Mouse (Mus musculus) kidney, postnatal 4 days (tissue): ENCODE measurements around the gene Ampd2.

Experiments used
- DNase-seq, 2 experiments: peaks; one replicate each; pipeline ENCODE4 v3.0.0; 2021; ENCODE audit warnings: mixed read lengths in 2 of 2

Gene Ampd2

GRCm38 (mm10) chr3:108086470-108086979, at the start of gene Ampd2:
Gene Ampd2, minus strand, starts transcription at chr3:108086651.
- DNase-seq, result peak; percentile 93 to 94

GRCm38 (mm10) chr3:108134701-108135100, 48.2 kb upstream of the Ampd2 start:
- DNase-seq, result no peak

DNA sequence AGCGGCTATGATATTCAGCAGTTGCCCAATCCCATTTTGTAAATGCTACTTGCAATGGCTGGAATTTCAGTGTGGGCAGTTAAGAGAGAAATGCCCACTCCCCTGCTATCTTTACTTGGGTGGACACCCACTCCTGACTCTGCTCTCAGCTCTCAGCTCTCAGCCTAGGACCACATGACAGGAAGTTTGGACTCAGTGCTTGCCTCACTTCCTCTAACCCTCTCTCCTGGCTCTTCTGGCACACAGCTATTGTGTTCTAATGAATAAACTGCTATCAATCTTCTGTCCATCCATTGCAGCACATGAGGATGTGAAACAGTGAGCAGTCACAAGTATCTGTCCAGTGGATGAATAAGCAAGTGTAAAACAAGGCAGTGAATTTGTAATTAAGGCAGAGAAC, 46.0 kb upstream of the Ampd2 start:
- DNase-seq, result no peak

- no peak for DNase-seq
Measured at GRCm38 (mm10) chr3:108131821-108132220, 45.4 kb upstream of the Ampd2 start.

DNA sequence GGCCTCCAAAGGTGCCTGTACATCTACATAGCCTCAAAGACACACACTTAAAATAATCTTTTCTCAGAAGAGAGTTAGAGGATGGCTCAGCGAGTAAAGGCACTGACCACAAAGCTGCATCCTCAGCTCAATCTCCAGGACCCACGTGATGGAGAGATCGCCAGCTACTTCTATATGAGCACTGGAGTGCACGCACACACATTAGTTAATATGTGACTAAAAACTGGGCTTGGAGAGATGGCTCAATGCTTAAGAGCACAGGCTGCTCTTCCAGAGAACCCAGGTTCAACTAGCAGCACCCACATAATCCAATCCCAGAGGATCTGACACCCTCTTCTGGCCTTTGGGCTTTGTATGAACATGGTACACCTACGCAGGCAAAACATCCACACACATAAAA, 44.8 kb upstream of the Ampd2 start:
- no peak for DNase-seq

DNA sequence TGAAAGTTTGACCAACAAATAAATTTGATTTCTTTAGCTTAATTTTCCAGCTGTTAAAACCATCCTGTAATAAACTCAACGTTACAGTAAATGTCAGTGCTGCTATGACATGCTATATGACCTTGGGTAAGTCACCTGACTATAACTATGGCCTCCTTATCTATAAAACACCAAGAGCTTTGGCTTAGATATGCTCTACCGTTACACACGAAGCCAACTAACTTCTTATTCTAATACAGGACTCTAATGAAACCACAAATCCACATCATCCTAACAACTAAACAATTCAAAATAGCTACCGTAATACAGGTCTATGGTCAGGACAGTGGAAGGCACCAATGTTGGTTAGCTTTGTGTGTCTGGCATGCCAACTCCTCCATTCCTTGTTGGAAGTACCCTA, 43.4 kb upstream of the Ampd2 start:
- DNase-seq, result no peak

DNA sequence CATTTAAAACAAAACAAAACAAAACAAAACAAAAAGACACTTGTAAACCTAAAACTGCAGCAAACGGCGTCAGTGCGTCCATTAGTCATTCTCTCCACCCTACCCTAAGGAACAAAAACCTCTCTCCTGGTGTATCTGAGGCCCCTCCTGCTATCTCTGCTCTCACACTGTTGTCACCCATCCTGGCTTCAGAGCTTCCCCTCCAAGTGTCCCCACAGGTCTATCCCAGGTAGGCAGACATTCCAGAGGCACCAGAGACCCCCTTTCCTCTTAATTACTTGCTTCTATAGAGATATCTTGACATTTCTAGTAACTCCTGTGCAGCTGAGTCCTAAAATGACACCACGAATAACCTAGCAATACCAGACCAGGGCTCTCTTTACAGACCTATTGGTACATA, 42.9 kb upstream of the Ampd2 start:
- no peak for DNase-seq

DNA sequence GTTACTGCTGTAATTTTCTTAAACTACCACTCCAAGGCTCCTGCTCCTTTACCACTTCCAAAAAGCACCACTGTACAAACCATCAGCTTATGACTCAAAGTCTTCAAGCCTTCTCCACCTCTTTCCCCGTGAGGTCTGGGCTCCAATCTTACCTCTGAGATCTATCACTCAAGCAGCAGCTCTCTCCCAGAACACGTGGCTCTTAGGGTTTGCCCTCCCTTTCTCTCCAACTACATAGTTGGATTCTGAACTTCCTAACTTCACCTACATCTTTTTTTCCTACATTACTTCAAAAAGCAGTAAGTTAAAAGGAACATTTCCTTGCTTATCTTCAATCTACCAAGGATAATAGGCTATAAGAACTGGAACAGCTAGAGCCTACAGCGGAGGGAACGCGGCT, 42.1 kb upstream of the Ampd2 start:
- DNase-seq, result no peak

DNA sequence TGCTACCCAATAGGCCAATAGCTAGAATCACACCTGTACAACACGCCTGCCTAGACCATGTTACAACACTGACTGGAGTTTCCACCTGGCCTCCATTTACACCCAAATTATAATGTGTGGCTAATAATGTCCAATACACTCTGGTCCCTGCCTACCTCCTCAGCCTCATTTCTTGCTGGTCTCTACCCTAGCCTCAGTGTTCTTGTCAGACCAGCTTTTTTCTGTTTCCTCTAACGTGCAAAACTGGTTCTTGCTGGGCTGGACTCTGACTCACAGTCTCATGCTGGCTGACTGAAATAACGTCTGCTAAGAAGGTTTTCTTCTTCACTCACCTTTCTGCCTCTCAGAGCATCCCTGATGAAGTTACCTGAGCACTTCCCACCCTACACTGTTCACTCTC, 39.9 kb upstream of the Ampd2 start:
- no peak for DNase-seq

- no peak for DNase-seq
Measured at GRCm38 (mm10) chr3:108124131-108124530, 37.7 kb upstream of the Ampd2 start.

DNA sequence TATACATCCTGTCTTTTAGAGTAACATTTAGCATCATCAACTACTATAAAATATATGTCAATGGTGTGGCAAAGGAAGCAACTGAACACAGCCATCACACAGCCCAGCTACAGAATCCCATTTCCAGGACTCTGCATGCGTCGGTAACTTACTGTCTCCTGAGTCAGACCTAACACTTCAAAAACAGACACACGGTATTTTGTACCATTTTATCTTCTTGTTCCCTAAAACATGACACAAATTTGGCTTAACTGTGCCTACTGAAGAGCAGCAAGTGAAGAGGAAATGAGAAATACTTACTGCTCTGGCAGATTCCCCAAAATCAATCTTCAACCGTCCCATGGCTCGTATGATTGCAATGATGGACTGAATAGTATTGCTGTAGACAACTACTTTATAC, 36.8 kb upstream of the Ampd2 start:
- no peak for DNase-seq

DNA sequence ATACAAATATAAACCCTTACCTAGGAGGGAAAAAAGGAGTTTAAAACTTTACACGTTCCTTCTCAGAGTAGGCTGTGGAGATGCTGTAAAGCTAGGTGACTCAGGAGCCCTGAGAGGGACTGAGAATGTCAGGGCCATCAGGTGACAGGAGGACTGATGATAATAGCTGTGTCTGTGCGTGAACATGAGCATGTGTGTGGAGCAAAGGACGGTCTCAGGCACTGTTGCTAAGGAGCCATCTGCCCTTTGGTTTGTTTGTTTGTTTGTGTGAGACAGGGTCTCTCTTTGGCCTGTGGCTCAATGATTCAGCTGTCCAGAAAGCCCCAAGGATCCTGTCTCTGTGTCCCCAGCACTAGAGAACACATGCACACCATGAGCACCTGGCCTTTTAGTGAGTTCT, 34.6 kb upstream of the Ampd2 start:
- DNase-seq, result no peak

GRCm38 (mm10) chr3:108117465-108117864, 31.0 kb upstream of the Ampd2 start:
- no peak for DNase-seq

DNA sequence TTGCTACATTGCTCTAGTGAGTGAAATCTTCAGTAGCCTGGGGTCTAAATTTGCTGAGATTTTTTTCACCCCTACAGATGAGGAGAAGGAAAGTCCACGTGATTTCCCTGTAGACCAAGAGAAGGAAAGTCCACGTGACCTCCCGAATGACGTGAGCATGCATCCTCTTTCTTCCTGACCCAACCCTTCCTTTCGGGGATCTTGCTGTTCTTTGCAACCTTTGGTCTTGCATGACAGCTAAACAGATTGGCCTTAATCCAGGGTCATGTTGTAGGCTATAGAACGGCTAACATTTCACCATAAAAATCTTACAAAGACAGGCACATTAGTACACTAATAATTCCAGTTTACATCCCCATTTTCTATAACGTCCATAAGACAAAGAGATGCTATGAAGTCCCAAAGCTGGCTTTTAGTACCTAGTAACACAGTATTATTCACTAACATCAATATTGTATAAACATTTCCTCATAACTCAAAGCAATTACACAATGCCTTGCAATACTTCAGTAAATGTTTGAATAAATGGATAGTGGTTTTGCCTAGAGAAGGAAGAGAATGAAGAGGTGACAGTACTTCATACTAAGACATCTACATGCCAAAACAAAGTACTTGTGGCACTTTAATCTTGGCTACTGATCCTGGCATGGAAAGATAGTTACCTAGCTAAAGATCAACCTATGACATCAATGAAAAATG, 27.3 kb upstream of the Ampd2 start:
- DNase-seq, result no peak

DNA sequence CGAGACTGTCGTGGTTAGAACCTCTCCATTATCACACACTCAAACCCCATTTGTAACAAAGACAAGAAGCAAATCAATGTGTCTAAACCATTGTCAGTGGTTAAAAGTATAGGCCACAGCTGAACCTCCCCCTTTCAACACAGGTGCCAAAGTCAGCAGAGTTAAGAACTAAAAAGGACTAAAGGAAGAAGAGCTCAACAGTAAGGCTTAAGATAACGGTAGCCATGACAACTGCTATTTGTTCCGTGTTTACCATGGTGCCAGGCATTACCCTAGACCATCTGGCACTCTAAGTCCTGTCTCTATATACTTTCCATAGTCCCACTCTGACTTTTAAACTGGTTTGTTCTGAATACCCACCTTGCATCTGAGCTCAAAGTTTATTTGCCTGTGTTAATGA, 26.2 kb upstream of the Ampd2 start:
- no peak for DNase-seq

DNA sequence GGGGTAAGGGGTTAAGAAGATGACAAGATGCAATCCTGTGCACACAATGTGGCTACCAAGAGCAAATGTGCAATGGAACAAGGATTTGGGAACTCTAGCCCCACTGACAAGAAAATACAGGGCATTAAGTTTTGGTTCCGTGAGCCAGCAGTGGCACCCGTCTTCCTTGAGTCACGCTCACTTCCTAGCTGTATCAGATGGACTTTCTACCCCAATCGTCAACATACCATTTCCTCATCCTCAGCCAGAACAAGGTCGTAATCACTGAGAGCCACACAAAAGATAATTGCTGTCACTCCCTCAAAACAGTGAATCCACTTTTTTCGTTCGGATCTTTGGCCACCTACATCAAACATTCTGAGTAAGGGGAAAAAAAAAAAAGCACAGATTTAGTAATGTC, 25.8 kb upstream of the Ampd2 start:
- no peak for DNase-seq

DNA sequence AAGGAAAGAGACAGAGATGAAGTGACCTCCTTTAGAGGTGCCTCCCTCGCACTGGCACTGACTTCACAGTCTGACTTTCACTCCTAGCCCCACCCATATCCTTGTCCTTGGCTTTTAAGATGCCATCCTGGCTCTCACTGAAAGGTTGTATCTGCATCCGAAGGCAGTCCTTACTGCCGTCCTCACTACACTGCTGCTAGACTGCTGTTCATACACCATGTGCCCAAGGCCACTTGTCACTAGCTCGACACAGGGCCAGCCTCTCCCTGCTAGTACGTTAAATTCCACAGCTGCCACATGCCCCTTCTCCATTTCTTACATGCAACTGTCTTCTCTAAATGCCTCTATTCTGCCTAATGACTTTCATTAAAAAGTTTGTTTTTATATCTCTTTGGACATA, 24.9 kb upstream of the Ampd2 start:
- no peak for DNase-seq

DNA sequence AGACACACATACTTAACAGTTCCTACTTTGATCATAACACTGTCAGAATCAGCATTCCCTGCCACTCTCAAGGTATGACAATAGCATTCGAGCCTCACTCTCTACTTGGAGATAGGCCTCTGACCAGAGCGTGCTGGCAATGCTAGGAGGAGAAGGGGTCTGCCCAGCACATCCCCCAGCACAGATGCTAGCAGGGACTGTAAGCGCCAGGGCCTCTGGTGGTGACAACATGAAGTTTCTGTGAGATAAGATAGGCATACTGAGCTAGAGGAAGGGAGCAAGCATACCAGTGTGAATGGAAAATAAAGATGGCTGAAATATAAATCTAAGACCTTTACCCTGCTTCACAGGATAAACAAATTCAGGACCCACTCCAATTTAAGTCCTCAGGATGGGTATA, 18.8 kb upstream of the Ampd2 start:
- DNase-seq, result no peak

DNA sequence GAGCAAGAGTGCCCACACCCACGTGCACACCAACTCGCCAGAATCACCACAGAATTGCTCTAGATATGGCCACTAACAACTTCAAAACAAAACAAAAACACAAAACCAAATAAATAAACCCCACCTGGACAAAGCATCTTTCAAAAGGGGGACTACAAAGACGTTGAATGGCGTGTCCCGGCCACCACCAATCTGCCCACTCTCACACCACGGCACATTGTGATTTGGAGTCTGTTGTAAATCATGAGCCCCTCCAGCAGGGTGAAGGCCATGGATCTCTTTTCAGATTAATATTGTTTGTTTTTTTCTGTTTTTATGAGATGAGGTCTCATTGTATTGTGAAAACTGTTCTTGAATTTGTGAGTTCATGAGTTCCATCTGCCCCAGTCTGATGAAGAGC, 15.6 kb upstream of the Ampd2 start:
- no peak for DNase-seq

DNA sequence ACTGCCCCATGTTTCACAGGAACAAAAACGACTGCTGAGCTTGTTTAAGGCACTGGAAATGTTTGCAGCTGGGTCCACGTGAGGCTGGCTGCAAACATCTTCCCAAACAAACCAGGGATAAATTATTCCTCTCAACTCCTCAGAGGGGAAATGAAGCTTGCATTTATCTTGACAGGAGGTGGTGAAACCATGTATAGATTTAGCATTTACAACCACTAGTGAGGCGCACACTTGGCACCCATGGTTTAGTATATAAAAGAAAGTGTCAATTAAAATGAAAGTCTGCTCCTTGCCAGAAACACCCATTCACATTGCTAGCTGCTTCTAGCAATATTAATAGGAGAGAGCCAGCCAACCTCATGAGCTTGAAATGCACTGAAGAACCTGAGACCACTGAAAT, 15.1 kb upstream of the Ampd2 start:
- no peak for DNase-seq

DNA sequence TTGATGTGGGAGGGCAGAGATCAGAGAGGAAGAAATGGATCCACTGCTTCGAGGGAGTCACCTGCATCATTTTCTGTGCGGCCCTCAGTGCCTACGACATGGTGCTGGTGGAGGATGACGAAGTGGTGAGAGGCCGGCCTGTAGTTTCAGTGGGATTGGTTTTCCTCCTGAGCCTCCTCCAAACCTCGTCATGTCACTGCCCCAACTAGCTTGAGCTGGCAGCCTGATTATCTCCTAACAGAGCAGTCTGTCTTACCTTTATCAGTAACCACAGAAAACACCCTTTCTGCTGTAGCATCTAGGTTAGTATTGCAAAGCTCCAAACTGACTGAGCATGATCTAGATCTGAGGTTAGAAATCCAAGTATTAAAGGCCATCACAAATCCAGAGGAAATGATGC, 11.9 kb upstream of the Ampd2 start:
- no peak for DNase-seq

DNA sequence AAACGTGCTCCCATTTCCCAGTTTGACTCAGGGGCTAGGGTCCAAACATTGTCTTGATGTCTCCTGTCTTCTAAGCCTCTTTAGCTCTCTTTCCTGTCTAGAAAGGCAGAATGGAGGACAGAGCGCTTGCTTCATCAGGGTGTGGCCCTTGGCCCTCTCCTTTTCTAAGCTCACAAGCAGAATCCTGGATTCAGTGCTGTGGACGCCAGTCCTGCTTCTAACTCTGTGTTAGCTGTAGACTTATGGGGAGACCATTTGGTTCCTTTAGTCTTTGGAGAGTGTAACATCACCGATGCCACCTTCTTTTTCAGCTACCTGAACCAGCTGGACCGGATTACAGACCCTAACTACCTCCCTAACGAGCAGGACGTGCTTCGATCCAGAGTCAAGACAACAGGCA, 11.2 kb upstream of the Ampd2 start:
- DNase-seq, result no peak

DNA sequence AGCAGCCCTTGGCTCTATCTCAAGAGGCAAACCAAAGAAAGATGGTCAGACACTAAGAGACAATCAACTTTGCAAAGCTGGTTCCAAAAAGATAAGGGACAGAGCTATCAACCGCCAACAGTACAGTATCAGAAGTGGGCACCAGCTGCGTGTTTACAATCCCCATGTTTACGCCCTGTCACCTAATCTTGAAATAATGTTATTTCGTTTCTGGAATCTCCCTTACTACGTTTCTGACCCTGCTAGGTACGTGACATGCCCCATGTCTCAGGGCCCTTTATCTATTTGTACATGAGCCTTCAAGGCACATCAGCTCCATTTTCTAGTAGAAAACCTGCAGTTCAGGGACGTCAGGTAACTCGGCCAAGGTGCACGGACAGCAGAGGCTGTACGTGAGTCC, 10.3 kb upstream of the Ampd2 start:
- no peak for DNase-seq

DNA sequence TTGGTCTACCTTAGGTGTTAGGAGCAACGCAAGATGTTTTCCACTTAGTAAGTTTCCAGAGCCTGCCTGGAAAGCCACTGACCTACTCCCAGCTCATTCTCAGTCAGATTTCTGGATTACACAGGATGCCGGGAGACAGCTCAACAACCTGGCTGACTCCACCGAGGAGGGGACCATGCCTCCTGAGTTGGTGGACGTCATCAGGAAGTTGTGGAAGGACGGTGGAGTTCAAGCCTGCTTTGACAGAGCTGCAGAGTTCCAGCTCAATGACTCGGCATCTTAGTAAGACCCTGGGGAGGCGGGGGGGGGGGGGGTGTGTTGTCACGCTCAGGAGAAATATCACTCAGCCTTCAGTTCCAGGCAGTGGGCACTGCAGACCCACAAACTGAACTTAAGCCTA, 9.8 kb upstream of the Ampd2 start:
- no peak for DNase-seq

- no peak for DNase-seq
Measured at GRCm38 (mm10) chr3:108094976-108095760, 8.7 kb upstream of the Ampd2 start.
